Mouse (Mus musculus) hindbrain, embryonic 16.5 days (tissue): ENCODE data around the gene Plekha5. TPM values are rescaled to one million over a fixed set of nuclear protein-coding genes. Genes with fewer than 3 reads are reported as not detected.
"Not testable (repeated sequence)": the region's sequence is repeated elsewhere in the genome, so short reads cannot be mapped to it uniquely, and the experiment has no call there.

Source experiments
- ATAC-seq: fragments of 200-750 bp; cut with Nextera tagmentation; 2 replicates; pipeline ENCODE4 v1.8.0; 2017; ENCODE audit warnings: moderate TSS enrichment, moderate library complexity
- H3K27ac ChIP-seq: fragments of 300-500 bp; sonication (generic); 2 replicates; pipeline ENCODE4 v1.5.1; 2014; ENCODE audit warnings: low read depth, mild to moderate bottlenecking, control low read depth, low read length, moderate library complexity
- H3K27me3 ChIP-seq: fragments of 300-500 bp; sonication (generic); replicated peaks from 2 replicates; pipeline ENCODE4 v1.6.1; 2014; ENCODE audit warnings: low read length; ENCODE audit not compliant: control insufficient read depth, insufficient read depth
- H3K36me3 ChIP-seq: fragments of 300-500 bp; sonication (generic); 2 replicates; pipeline ENCODE4 v1.6.1; 2014; ENCODE audit warnings: mild to moderate bottlenecking, low read length, moderate library complexity, mixed read lengths; ENCODE audit not compliant: control insufficient read depth, insufficient read depth
- H3K4me1 ChIP-seq: fragments of 300-500 bp; sonication (generic); 2 replicates; pipeline ENCODE4 v1.6.1; 2014; ENCODE audit warnings: low read depth, low read length; ENCODE audit not compliant: control insufficient read depth, insufficient read depth
- H3K4me2 ChIP-seq: fragments of 300-500 bp; sonication (generic); 2 replicates; pipeline ENCODE4 v1.6.1; 2014; ENCODE audit warnings: mild to moderate bottlenecking, low read length, control low read depth, moderate library complexity
- H3K4me3 ChIP-seq: fragments of 300-500 bp; sonication (generic); 2 replicates; pipeline ENCODE4 v1.5.1; 2014; ENCODE audit warnings: mild to moderate bottlenecking, low read length, control low read depth, moderate library complexity
- H3K9ac ChIP-seq: fragments of 300-500 bp; sonication (generic); 2 replicates; pipeline ENCODE4 v1.6.1; 2014; ENCODE audit warnings: low read depth, mild to moderate bottlenecking, control low read depth, low read length, moderate library complexity
- H3K9me3 ChIP-seq: fragments of 300-500 bp; sonication (generic); 2 replicates; pipeline ENCODE4 v1.6.1; 2014; ENCODE audit warnings: mild to moderate bottlenecking, low read length, moderate library complexity; ENCODE audit not compliant: control insufficient read depth
- WGBS: fragments of 180-500 bp; shearing (Covaris S2); extraction: QIAGEN DNeasy Blood & Tissue Kit; methylation state at CpG from one replicate; pipeline ENCODE4 v1.1.7; 2014; 5-methylcytosine and 5-hydroxymethylcytosine counted together
- polyA plus RNA-seq: library from polyadenylated mRNA; unstranded; fragments of >200 nt; fragmentation: Nextera tagmentation; extraction: Ambion mirVana; gene quantifications from 2 replicates; pipeline ENCODE4 v1.2.1, GENCODE M21; 2015

Gene Plekha5
- polyA plus RNA-seq, 1 experiment from 2014 or later = 31.2 TPM

- H3K36me3 ChIP-seq = no peaks in the 10 kb centered on the region
- no peak overlapping the region for H3K4me3 ChIP-seq
- no peak overlapping the region for H3K4me2 ChIP-seq
- WGBS = 67% methylated on average over 6 of the region's 6 CpGs
- no peaks in the 10 kb centered on the region for H3K9me3 ChIP-seq
- no peak overlapping the region for H3K27ac ChIP-seq
- no peaks in the 10 kb centered on the region for H3K27me3 ChIP-seq
- no peak overlapping the region for H3K9ac ChIP-seq
- peaks cover 9% of the 10 kb centered on the region for H3K4me1 ChIP-seq
- no peak for ATAC-seq
These were observed 68.2 kb downstream of the Plekha5 start for GRCm38 (mm10) chr6:140492043-140492442.

GRCm38 (mm10) chr6:140498074-140498473 lies 74.2 kb downstream of the Plekha5 start:
- Histone ChIP-seq H3K9ac (no peak overlapping the region), H3K4me2 (no peak overlapping the region), H3K9me3 (no peaks in the 10 kb centered on the region), H3K36me3 (no peaks in the 10 kb centered on the region), H3K4me3 (no peak overlapping the region), H3K27me3 (no peaks in the 10 kb centered on the region), H3K4me1 (no peaks in the 10 kb centered on the region), H3K27ac (no peak overlapping the region)
- 89% methylated on average over 3 of the region's 3 CpGs for WGBS
- ATAC-seq = no peak

- Histone ChIP-seq H3K4me3 (no peak overlapping the region), H3K4me1 (no peaks in the 10 kb centered on the region), H3K27ac (no peak overlapping the region), H3K36me3 (no peaks in the 10 kb centered on the region), H3K4me2 (no peak overlapping the region), H3K9ac (no peak overlapping the region), H3K27me3 (no peaks in the 10 kb centered on the region), H3K9me3 (no peaks in the 10 kb centered on the region)
- ATAC-seq = no peak
- 80% methylated on average over 4 of the region's 4 CpGs for WGBS
These were observed 75.1 kb downstream of the Plekha5 start for GRCm38 (mm10) chr6:140498958-140499357.

- H3K4me2 ChIP-seq, H3K4me1 ChIP-seq, H3K36me3 ChIP-seq, H3K27me3 ChIP-seq, H3K27ac ChIP-seq, H3K4me3 ChIP-seq, H3K9ac ChIP-seq, H3K9me3 ChIP-seq, ATAC-seq: not testable (repeated sequence)
- 76% methylated on average over 1 of the region's 1 CpGs for WGBS
These were observed 77.0 kb downstream of the Plekha5 start for GRCm38 (mm10) chr6:140500829-140501228.

- Histone ChIP-seq H3K27me3 (no peaks in the 10 kb centered on the region), H3K4me1 (no peaks in the 10 kb centered on the region), H3K9me3 (no peaks in the 10 kb centered on the region), H3K9ac (no peak overlapping the region), H3K36me3 (no peaks in the 10 kb centered on the region), H3K4me3 (no peak overlapping the region), H3K4me2 (no peak overlapping the region), H3K27ac (no peak overlapping the region)
- WGBS = 83% methylated on average over 7 of the region's 7 CpGs
- no peak for ATAC-seq
These were observed 78.0 kb downstream of the Plekha5 start for GRCm38 (mm10) chr6:140501841-140502240.

GRCm38 (mm10) chr6:140504796-140505195 lies 80.9 kb downstream of the Plekha5 start:
- Histone ChIP-seq H3K27ac (no peak overlapping the region), H3K9me3 (no peaks in the 10 kb centered on the region), H3K4me1 (no peaks in the 10 kb centered on the region), H3K4me2 (no peak overlapping the region), H3K9ac (no peak overlapping the region), H3K4me3 (no peak overlapping the region), H3K27me3 (no peaks in the 10 kb centered on the region), H3K36me3 (no peaks in the 10 kb centered on the region)
- WGBS = 84% methylated on average over 9 of the region's 10 CpGs
- no peak for ATAC-seq

GRCm38 (mm10) chr6:140507605-140508004 lies 83.8 kb downstream of the Plekha5 start:
- no peaks in the 10 kb centered on the region for H3K27me3 ChIP-seq
- no peaks in the 10 kb centered on the region for H3K36me3 ChIP-seq
- H3K4me3 ChIP-seq = no peak overlapping the region
- H3K4me1 ChIP-seq = no peaks in the 10 kb centered on the region; the same call in 1 of the 2 replicates
- no peaks in the 10 kb centered on the region for H3K9me3 ChIP-seq
- ATAC-seq = no peak
- 65% methylated on average over 3 of the region's 3 CpGs for WGBS
- H3K9ac ChIP-seq = no peak overlapping the region
- no peak overlapping the region for H3K4me2 ChIP-seq
- no peak overlapping the region for H3K27ac ChIP-seq

GRCm38 (mm10) chr6:140508475-140509150 lies 84.8 kb downstream of the Plekha5 start:
- Histone ChIP-seq H3K9ac (no peak overlapping the region), H3K4me1 (peaks cover 2% of the 10 kb centered on the region; the same call in 1 of the 2 replicates), H3K27me3 (no peaks in the 10 kb centered on the region), H3K36me3 (no peaks in the 10 kb centered on the region), H3K9me3 (no peaks in the 10 kb centered on the region), H3K4me2 (no peak overlapping the region), H3K4me3 (no peak overlapping the region), H3K27ac (no peak overlapping the region)
- 73% methylated on average over 13 of the region's 13 CpGs for WGBS
- ATAC-seq = peak; percentile 43; the same call in 1 of the 2 replicates

GRCm38 (mm10) chr6:140509151-140509530 lies 85.3 kb downstream of the Plekha5 start:
- Histone ChIP-seq H3K9me3 (no peaks in the 10 kb centered on the region), H3K4me1 (peaks cover 3% of the 10 kb centered on the region), H3K4me2 (no peak overlapping the region), H3K9ac (no peak overlapping the region), H3K27me3 (no peaks in the 10 kb centered on the region), H3K27ac (no peak overlapping the region), H3K36me3 (no peaks in the 10 kb centered on the region), H3K4me3 (no peak overlapping the region)
- ATAC-seq = no peak
- WGBS = 75% methylated on average over 9 of the region's 9 CpGs
